Mouse (Mus musculus) C2C12 (cell line): ENCODE measurements around the gene Miox. TPM values are rescaled to one million over a fixed set of nuclear protein-coding genes. Genes with fewer than 3 reads are reported as not detected.

Experiments
- H3K27me3 ChIP-seq: one replicate; pipeline ENCODE4 v1.6.1; 2011; ENCODE audit not compliant: control insufficient read depth, insufficient read depth, insufficient read length
- H3K36me3 ChIP-seq: one replicate; pipeline ENCODE4 v1.6.1; 2011; ENCODE audit not compliant: control insufficient read depth, insufficient read depth
- H3K4me3 ChIP-seq: one replicate; pipeline ENCODE4 v1.5.1; 2011; ENCODE audit warnings: mild to moderate bottlenecking, control low read depth; ENCODE audit not compliant: poor library complexity, insufficient read depth, severe bottlenecking
- H3K79me2 ChIP-seq: one replicate; pipeline ENCODE4 v1.6.1; 2011; ENCODE audit not compliant: control insufficient read depth, insufficient read depth
- H3K79me3 ChIP-seq: one replicate; pipeline ENCODE4 v1.6.1; 2011; ENCODE audit warnings: low read depth, control low read depth
- H3ac ChIP-seq: one replicate; pipeline ENCODE3; 2011; ENCODE audit warnings: low read depth; ENCODE audit not compliant: control insufficient read depth, insufficient read length
- CEBPB ChIP-seq: IDR thresholded peaks from one replicate; pipeline ENCODE4 v1.6.1; 2011; ENCODE audit warnings: low read depth, mild to moderate bottlenecking, control low read depth, moderate library complexity
- CTCF ChIP-seq: IDR thresholded peaks from one replicate; pipeline ENCODE4 v1.5.1; 2011; ENCODE audit not compliant: control insufficient read depth, insufficient read depth, insufficient read length
- FOSL1 ChIP-seq: IDR thresholded peaks from one replicate; pipeline ENCODE4 v1.8.0; 2011; ENCODE audit warnings: mild to moderate bottlenecking, low read length; ENCODE audit not compliant: poor library complexity, insufficient read depth, severe bottlenecking
- MAX ChIP-seq: IDR thresholded peaks from one replicate; pipeline ENCODE4 v1.6.1; 2011; ENCODE audit warnings: mild to moderate bottlenecking, control low read depth
- MYOD1 ChIP-seq: IDR thresholded peaks from one replicate; pipeline ENCODE4 v1.6.1; 2011; ENCODE audit warnings: low read depth; ENCODE audit not compliant: control insufficient read depth, insufficient read length
- MYOG ChIP-seq: IDR thresholded peaks from one replicate; pipeline ENCODE4 v1.6.1; 2011; ENCODE audit not compliant: control insufficient read depth, insufficient read length; ENCODE audit errors: extremely low read depth
- USF1 ChIP-seq: IDR thresholded peaks from one replicate; pipeline ENCODE4 v1.6.1; 2011; ENCODE audit warnings: low read depth, mild to moderate bottlenecking, control low read depth, moderate library complexity
- microRNA-seq: library from miRNA; unstranded; fragments of <30 nt; microRNA quantifications from one replicate; pipeline ENCODE4, GENCODE M21; 2019; ENCODE audit warnings: borderline microRNAs expressed
- polyA plus RNA-seq: library from polyadenylated mRNA; unstranded; fragments of >200 nt; fragmentation: generic; extraction: Trizol; gene quantifications from one replicate; pipeline ENCODE4 v1.2.1, GENCODE M21; 2012; ENCODE audit warnings: missing spikeins

Gene Miox
- polyA plus RNA-seq, 1 experiment: not detected

DNA sequence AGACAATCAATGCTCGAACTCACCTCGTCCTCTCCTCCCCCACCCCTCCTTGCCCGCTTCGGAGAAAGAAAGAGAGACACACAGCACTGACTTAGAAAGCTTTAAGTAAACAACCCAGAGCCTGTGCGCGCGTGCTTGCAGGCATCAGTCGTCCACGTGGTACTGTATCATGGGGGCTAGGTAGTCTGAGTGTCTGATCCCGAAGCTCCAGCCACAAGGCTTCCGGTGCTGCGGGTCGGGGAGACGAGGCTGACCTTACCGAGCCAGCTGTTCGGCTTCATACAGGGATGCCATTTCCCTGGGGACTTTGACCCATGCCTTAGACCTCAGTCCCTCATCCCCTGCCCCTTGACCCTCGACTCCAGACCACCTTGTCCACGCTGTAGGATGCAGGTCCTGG, 43.2 kb downstream of the Miox start:
- Histone ChIP-seq H3K36me3 (peaks cover 5% of the 10 kb centered on the region), H3K4me3 (no peak overlapping the region), H3K27me3 (peaks cover 37% of the 10 kb centered on the region), H3ac (no peak overlapping the region), H3K79me2 (peaks cover 10% of the 10 kb centered on the region), H3K79me3 (peaks cover 5% of the 10 kb centered on the region)
- TF ChIP-seq MYOD1: no peak
- no peak for TF ChIP-seq MAX
- no peak for TF ChIP-seq CTCF
- TF ChIP-seq CEBPB: no peak
- TF ChIP-seq MYOG: no peak
- no peak for TF ChIP-seq USF1
- no peak for TF ChIP-seq FOSL1

DNA sequence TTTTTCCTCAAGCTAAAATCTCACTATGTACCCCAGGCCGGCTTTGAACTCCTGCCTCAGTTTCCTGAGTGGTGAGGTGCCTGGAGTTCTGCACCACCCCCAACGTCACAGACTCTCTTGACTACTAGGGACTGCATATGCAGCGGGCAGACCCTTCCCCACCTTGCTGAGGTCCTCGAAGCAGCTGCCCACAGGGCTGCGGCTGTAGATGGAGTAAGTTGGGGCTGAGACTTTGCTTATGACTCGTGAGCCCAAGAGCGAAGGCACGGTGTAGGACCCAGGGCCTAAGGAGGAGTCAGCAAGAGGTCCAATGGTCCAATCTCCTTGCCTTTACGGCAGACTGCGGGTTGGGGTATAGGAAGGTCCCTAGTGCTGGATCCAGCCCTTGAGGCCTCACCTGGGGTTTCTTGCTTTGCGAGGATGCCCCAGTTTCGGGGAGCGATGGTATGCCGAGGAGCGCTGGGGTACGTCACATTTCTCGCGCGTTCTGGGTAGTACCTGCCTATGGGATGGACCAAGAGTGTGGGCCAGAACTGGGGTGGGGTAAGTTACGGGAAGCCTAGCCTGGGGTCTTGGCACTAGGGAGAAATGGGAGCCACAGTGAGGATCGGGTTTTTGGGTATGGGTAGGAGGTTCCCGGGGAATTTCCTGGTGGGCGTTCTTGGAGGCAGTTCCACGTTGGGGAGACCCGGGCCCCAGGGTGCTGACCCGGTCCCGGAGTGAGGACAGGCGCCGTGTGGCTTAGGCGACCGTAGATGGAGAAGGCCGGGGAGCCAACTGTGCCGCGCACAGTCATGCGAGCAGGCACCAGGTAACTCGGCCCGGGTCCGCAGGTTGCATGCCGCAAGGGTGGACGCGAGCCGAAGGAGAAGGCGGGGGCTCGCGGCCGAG, 44.0 kb downstream of the Miox start:
- no peak for TF ChIP-seq FOSL1
- no peak for TF ChIP-seq MYOD1
- no peak for TF ChIP-seq MYOG
- TF ChIP-seq CTCF: no peak
- no peak for TF ChIP-seq MAX
- no peak for TF ChIP-seq USF1
- TF ChIP-seq CEBPB: no peak
- Histone ChIP-seq H3K27me3 (peaks cover 45% of the 10 kb centered on the region), H3ac (no peak overlapping the region), H3K4me3 (no peak overlapping the region), H3K79me3 (no peaks in the 10 kb centered on the region), H3K36me3 (no peaks in the 10 kb centered on the region), H3K79me2 (peaks cover 2% of the 10 kb centered on the region)

DNA sequence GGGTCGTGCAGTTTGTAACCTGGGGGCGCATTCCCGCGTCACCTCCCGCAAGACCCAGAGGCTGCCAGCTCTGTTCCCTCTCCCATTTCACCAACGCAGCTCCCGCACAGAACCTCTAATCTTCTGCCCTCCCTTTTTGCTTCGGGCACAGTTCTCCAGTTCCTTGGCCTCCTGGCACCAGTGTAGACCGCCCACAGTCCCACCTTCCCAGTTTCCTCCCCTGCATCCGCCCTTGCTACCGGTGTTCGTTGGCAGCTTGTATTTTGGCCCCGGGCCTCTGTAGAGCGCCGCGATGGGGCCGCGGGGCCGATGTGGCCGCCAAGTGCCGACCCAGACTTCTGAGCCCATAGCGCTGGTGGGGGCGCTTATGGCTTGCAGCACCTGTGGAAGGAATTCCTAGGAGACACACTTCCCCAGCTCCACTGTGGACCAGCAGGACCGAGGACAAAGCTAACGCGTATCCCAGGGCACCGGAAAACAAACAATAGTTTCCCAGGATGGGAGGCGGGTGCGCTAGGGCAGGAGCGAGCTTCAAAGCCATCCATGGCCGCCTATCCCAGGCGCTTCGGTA, 44.7 kb downstream of the Miox start, which contains the start of gene Odf3b:
Gene Odf3b, minus strand, starts transcription at position 452 of the 571 bp plus-strand sequence.
- Histone ChIP-seq H3K27me3 (peaks cover 49% of the 10 kb centered on the region), H3K4me3 (no peak within 1 kb of the TSS), H3ac (no peak within 1 kb of the TSS)

DNA sequence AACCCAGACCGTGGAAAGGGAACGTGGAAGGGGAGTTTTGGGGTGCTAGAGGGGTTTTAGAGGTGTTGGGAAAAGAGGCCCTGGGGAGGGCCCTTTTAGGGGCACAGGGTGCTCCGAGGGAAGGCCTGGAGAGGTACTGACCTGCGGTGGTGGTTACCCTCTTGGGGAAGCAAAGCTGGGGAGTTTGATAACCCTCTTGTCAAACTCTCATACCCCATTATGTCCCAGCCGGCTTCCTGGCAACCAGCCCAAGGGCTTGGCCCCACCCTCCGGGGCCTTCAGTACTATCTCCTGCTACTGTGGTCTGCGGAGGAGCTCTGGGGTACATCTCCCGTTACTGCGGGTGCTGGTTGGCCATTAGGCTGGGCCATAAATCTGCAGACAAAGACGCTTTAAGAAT, 45.2 kb downstream of the Miox start:
- H3K79me2 ChIP-seq: no peaks in the 10 kb centered on the region
- peaks cover 54% of the 10 kb centered on the region for H3K27me3 ChIP-seq
- H3K36me3 ChIP-seq: no peaks in the 10 kb centered on the region
- H3K4me3 ChIP-seq: no peak overlapping the region
- TF ChIP-seq CEBPB: no peak
- TF ChIP-seq FOSL1: no peak
- TF ChIP-seq MYOD1: no peak
- TF ChIP-seq USF1: no peak
- TF ChIP-seq CTCF: no peak
- no peak for TF ChIP-seq MAX
- no peak for TF ChIP-seq MYOG
- no peaks in the 10 kb centered on the region for H3K79me3 ChIP-seq
- no peak overlapping the region for H3ac ChIP-seq

More for the DNA sequence above, 44.7 kb downstream of the Miox start, which contains the start of gene Odf3b:
- Histone ChIP-seq H3K79me3 (no peaks in the 10 kb centered on the region), H3K36me3 (no peaks in the 10 kb centered on the region), H3K79me2 (no peaks in the 10 kb centered on the region)
- TF ChIP-seq CTCF (no peak), MYOG (no peak), FOSL1 (no peak), MAX (no peak), MYOD1 (no peak), USF1 (no peak), CEBPB (no peak)

DNA sequence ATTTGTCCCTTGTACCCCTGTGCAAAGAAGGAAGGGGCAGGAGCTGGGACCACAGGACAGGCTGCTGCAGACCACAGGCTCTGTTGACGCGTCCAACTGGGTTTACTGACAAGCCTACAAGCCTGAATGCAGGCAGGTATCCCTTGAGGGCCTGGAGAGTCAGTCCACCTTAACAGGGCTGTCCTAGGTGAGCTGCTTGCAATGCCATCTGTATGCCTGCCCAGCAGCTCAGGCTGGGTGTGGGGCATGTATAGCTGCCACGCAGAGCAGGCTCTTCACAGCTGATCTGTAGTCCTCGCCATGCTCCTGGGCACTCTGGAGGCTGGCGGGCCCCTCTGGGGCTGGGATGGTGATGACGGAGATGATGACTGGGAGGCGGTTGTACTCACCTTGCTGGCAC, 50.4 kb downstream of the Miox start, which contains the start of gene Klhdc7b:
Gene Klhdc7b, plus strand, starts transcription at position 301 of the 400 bp plus-strand sequence.
- Histone ChIP-seq H3K79me2 (no peaks in the 10 kb centered on the region), H3K36me3 (no peaks in the 10 kb centered on the region), H3K27me3 (peaks cover 73% of the 10 kb centered on the region), H3K4me3 (no peak within 1 kb of the TSS), H3ac (no peak within 1 kb of the TSS), H3K79me3 (no peaks in the 10 kb centered on the region)
- TF ChIP-seq MYOG (no peak), FOSL1 (no peak), CEBPB (no peak), MAX (no peak), CTCF (no peak), MYOD1 (no peak), USF1 (no peak)

Small RNA genes within 50 kb of the gene (microRNA-seq; reads per million reads assigned to microRNA genes)
- 1.1 reads per million, percentile 24 among the genes with 10 or more reads in this experiment for gene Mir6959

Other genes starting within 250 kb of the Miox start
- 13.7 TPM for gene Selenoo, start 245.3 kb upstream of the Miox start, polyA plus RNA-seq
- 19.0 TPM for gene Tubgcp6, start 211.3 kb upstream of the Miox start, polyA plus RNA-seq
- 15.0 TPM for gene Hdac10, start 205.7 kb upstream of the Miox start, polyA plus RNA-seq
- 30.5 TPM for gene Mapk12, start 193.7 kb upstream of the Miox start, polyA plus RNA-seq
- 14.9 TPM for gene Mapk11, start 184.8 kb upstream of the Miox start, polyA plus RNA-seq
- 206 TPM for gene Plxnb2, start 153.6 kb upstream of the Miox start, polyA plus RNA-seq
- 2.1 TPM for gene Dennd6b, start 137.9 kb upstream of the Miox start, polyA plus RNA-seq
- gene Ppp6r2, start 122.8 kb upstream of the Miox start, polyA plus RNA-seq: 18.4 TPM
- 143 TPM for gene Sbf1, start 19.1 kb upstream of the Miox start, polyA plus RNA-seq
- 7.0 TPM for gene Adm2, start 11.7 kb upstream of the Miox start, polyA plus RNA-seq
- 95.9 TPM for gene Lmf2, start 21.3 kb downstream of the Miox start, polyA plus RNA-seq
- 185 TPM for gene Ncaph2, start 21.3 kb downstream of the Miox start, polyA plus RNA-seq
- 47.6 TPM for gene Sco2, start 39.4 kb downstream of the Miox start, polyA plus RNA-seq
- 3.4 TPM for gene Tymp, start 42.6 kb downstream of the Miox start, polyA plus RNA-seq
- gene Odf3b, start 44.9 kb downstream of the Miox start, polyA plus RNA-seq: not detected
- gene Klhdc7b, start 50.5 kb downstream of the Miox start, polyA plus RNA-seq: not detected
- not detected for gene Syce3, start 76.1 kb downstream of the Miox start, polyA plus RNA-seq
- gene Cpt1b, start 91.5 kb downstream of the Miox start, polyA plus RNA-seq: 2.5 TPM
- 0.33 TPM for gene C730034F03Rik, start 95.2 kb downstream of the Miox start, polyA plus RNA-seq
- 0.06 TPM for gene Gm44502, start 95.3 kb downstream of the Miox start, polyA plus RNA-seq
- 47.1 TPM for gene Chkb, start 95.5 kb downstream of the Miox start, polyA plus RNA-seq
- gene Mapk8ip2, start 119.5 kb downstream of the Miox start, polyA plus RNA-seq: not detected
- 22.3 TPM for gene Arsa, start 143.0 kb downstream of the Miox start, polyA plus RNA-seq
- gene Shank3, start 165.2 kb downstream of the Miox start, polyA plus RNA-seq: 4.0 TPM
- gene Acr, start 233.9 kb downstream of the Miox start, polyA plus RNA-seq: not detected